Mouse (Mus musculus): ENCODE measurements around the gene Trim25.

Gene Trim25

DNA sequence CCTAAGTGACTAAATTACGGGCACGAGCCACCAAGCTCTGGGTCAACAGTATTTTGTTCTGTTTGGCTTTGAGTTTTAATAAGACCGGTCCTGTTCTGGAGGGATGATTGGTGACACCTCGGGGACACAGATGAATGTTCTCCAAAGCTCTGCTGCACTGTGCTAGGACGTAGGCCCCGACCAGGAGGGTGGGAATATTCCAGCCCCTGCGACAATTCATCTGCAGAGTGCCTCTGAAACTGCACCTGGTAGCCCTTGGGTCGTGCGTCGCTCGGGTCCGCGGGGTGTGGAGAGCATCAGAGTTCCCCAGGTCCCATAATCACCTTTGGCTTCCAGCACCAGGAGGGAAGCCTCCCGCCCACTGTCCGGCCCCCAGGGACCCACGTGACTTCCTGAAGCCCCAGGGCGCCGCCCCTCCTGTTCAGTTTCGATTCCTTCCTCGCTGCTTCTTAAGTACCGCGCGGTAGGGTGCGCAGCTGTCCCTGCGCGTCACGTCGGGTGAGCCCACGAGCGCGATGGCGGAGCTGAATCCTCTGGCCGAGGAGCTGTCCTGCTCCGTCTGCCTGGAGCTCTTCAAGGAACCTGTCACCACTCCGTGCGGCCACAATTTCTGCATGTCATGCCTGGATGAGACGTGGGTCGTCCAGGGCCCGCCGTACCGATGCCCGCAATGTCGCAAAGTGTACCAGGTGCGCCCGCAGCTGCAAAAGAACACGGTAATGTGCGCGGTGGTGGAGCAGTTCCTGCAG, at the start of gene Trim25:
Trim25 (plus strand) TSS at position 403 of the 749 bp plus-strand sequence.
- peak; percentile 96 to 98 for DNase-seq (ENCODE audit: inconsistent age in 2 of 2, low spot score in 1 of 2)

GRCm38 (mm10) chr11:88949802-88950639, 49.2 kb upstream of the Trim25 start:
- DNase-seq (ENCODE audit: inconsistent age in 2 of 2, low spot score in 1 of 2): peak in 1 of 2 experiments; percentile 62

GRCm38 (mm10) chr11:88950640-88951250, 48.4 kb upstream of the Trim25 start:
- no peak for DNase-seq (ENCODE audit: inconsistent age in 2 of 2, low spot score in 1 of 2)

GRCm38 (mm10) chr11:88951576-88951975, 47.6 kb upstream of the Trim25 start:
- DNase-seq (ENCODE audit: inconsistent age in 2 of 2, low spot score in 1 of 2): no peak

DNA sequence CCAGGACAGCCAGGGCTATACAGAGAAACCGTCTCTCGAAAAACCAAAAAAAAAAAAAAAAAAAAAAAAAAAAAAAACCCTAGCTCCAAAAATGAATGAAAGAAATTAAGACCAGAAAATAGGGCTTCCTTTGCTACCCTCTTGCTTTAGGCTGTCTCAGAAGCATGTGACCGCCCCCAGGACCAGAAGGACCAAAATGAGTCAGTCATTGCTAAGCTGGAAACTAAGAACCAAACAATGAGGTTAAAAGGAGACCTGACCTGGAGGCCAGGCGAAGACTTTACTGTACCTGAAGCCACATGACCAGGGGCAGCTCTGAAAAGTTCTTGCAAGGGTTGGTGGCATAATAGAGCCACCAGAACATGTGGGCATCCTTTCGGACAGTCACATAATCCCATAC, 47.1 kb upstream of the Trim25 start:
- no peak for DNase-seq (ENCODE audit: inconsistent age in 2 of 2, low spot score in 1 of 2)

GRCm38 (mm10) chr11:88953582-88953981, 45.6 kb upstream of the Trim25 start:
- no peak for DNase-seq (ENCODE audit: inconsistent age in 2 of 2, low spot score in 1 of 2)

- peak; percentile 53 to 84 for DNase-seq (ENCODE audit: inconsistent age in 2 of 2, low spot score in 1 of 2)
These were observed 44.4 kb upstream of the Trim25 start for GRCm38 (mm10) chr11:88954803-88955202.

DNA sequence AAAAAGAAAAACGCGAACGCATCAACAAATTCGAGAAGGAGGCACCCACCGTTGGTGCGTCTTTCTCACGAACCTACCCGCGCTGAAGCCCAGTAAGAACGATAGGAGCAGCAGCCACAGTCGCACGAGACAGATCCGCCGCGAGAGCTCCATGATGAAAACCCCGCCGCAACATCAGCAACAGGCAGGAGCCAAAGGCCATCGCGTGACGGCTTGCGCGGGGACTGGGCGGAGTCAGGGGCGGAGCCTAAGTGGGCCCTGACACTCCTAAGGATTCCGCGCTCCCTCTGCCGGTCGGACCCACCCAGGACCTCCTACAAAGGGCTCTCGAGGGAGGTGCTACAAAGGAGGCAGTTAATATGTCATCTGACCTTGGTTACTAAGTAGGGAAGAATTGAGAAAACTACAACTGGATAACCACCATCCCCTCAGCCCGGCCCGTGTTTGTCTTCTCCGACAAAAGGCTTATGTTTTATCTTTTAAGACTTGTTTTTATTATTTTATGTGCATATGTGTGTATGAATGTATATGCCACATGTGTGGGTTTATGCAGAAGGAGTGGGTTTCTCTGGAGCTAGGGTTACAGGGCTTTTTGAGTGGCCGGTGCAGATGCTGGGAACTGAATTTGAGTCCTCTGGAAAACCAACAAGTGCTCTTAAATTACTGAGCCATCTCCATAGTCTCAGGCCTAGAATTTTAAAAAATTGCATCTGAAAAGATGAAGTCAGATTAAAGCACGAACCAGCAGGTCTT, 43.8 kb upstream of the Trim25 start, which contains the start of gene Scpep1:
Scpep1 (minus strand) TSS at position 249 of the 753 bp plus-strand sequence.
- peak; percentile 99 for DNase-seq (ENCODE audit: inconsistent age in 2 of 2, low spot score in 1 of 2)

GRCm38 (mm10) chr11:88958851-88959250, 40.3 kb upstream of the Trim25 start:
- DNase-seq (ENCODE audit: inconsistent age in 2 of 2, low spot score in 1 of 2): no peak

- DNase-seq (ENCODE audit: inconsistent age in 2 of 2, low spot score in 1 of 2): no peak
These were observed 32.3 kb upstream of the Trim25 start, which contains the start of gene Elobl for GRCm38 (mm10) chr11:88966881-88967361. Gene Elobl, minus strand, starts transcription at chr11:88966931.

DNA sequence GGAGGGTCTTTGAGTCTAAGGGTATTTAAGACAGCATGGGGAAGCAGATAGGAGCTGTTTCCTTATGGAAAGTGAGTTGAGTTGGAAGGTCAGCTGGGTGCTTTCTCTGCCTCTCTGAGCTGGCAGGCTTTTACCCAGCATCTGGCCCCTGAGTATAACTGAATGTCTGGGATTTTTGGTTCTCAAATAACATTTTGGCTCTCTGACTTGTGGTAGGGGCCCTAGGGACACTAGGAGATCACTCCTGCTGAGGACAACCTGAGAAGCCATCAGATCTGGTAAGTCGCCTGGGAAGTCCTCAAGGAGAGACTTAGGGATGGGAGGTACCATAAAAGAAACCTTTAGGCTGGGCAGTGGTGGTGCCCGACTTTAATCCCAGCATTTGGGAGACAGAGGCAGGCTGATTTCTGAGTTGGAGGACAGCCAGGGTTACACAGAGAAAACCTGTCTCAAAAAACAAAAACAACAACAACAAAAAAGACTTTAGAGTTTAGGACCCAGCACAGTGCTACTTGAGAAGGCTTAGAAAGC, 28.9 kb upstream of the Trim25 start, which contains the start of gene Coil:
Coil (plus strand) TSS at position 51 of the 531 bp plus-strand sequence.
- DNase-seq (ENCODE audit: inconsistent age in 2 of 2, low spot score in 1 of 2): peak in 1 of 2 experiments; percentile 67

DNA sequence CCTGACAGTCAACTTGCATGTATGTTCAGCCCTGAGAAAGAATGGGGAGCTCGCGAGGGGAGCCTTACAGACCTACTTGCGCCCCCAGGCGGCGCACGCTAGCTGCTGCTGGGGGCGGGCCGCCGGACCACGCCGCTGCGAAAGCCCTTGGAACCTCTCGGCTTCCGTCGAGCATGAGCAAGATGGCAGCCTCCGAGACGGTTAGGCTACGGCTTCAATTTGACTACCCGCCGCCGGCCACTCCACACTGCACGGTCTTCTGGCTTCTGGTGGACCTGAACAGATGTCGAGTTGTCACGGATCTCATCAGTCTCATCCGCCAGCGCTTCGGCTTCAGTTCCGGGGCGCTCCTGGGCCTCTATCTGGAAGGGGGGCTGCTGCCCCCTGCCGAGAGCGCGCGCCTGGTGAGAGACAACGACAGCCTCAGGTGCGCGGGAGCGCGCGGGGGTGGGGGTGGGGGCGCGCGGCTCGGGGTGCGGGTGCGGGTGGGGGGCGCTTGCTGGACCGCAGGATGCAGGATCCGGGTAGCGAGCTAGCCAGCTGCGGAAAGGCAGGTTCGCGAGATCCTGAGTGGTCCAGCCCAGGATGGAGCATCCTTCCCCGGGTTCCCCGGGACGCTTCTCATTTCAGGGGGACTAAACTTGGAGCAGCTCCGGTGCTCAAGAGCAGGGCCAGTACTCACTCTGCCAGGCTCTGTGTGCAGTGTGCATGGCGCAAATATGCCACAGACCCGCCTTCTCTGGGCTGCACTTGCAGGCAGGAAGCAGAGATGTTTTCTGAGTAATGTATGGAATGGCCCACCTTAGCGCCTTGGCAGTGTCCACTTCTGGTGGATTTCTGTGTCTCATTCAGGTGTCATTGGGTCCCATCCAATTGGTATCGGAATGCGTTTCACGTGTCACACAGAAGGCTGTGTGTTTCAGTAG, 25.1 kb upstream of the Trim25 start:
- DNase-seq (ENCODE audit: inconsistent age in 2 of 2, low spot score in 1 of 2): peak; percentile 94 to 98

DNA sequence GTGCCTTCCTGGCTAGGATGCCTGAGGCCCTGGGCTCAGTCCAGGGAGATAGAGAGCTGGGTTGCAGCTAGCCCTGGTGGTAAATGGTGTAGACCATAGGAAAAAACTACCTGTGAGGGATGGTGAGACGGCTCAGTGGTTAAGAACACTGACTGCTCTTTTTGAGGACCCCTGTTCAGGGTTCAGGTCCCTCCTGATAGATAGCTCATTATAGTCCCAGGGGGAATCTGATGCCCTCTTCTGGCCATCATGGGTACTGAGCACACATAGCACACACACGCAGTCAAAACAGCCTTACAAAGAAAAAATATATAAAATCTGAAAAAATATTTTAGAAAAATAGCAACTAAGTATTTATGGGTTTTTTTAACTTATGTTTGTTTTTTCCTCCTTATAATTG, 22.9 kb upstream of the Trim25 start:
- DNase-seq (ENCODE audit: inconsistent age in 2 of 2, low spot score in 1 of 2): peak in 1 of 2 experiments; percentile 59

DNA sequence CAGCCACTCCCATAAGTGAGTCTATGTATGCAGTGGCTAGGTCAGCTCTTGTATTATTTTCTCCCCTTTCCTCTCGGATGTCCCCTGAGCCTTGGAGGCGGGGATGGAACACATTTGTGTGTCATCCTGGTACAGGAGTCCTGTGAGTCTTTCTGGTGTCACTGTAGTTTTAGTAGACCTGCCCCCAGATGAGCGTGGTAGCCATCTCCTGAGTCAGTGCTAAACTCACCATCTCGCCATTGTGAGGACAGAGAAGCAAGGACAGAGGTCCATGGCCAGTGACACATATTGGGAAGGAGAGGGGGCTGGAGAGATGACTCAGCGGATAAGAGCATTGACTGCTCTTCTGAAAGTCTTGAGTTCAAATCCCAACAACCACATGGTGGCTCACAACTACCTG, 22.0 kb upstream of the Trim25 start:
- DNase-seq (ENCODE audit: inconsistent age in 2 of 2, low spot score in 1 of 2): peak in 1 of 2 experiments; percentile 68

DNA sequence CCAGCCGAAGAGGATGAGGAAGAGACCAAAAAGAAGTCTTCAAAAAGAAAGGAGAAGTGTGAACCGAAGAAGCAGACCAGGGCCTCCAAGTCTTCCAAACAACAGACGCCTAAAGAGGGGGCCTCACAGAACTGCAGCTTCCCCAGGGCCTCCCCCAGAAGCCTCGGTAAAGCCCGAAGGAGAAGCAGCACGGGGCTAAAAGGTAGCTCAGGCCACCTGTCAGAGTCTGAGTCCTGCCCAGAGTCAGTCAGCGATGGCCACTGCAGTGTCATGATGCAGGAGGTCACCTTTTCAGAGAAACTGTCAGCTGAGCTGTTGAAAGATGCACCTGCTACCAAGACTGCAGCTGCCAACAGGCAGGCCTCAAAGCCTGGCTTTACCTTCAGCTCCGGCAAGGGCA, 17.8 kb upstream of the Trim25 start:
- DNase-seq (ENCODE audit: inconsistent age in 2 of 2, low spot score in 1 of 2): no peak

- DNase-seq (ENCODE audit: inconsistent age in 2 of 2, low spot score in 1 of 2): no peak
These were observed 12.6 kb upstream of the Trim25 start for GRCm38 (mm10) chr11:88986616-88987015.

GRCm38 (mm10) chr11:88988956-88989355, 10.2 kb upstream of the Trim25 start:
- no peak for DNase-seq (ENCODE audit: inconsistent age in 2 of 2, low spot score in 1 of 2)

DNA sequence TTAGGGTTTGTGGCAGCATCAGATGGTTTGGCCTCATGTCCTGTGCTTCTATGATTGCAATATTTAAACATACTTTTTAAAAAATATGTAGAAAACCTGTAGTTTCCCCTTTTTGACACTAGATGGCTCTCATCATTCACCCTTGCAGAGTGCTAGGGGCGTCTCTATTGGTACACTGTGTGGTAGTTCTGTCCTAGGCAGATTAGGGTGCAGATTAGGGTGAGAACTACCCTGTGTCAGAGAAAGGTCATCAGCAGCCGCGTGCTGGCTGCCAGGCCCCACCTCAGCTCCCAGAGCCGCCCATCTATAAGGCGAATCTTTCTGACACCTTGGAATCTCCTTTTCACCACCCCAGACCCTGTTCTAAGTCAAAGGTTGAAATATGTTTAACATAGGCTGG, 9.6 kb upstream of the Trim25 start:
- peak in 1 of 2 experiments; percentile 72 for DNase-seq (ENCODE audit: inconsistent age in 2 of 2, low spot score in 1 of 2)

DNA sequence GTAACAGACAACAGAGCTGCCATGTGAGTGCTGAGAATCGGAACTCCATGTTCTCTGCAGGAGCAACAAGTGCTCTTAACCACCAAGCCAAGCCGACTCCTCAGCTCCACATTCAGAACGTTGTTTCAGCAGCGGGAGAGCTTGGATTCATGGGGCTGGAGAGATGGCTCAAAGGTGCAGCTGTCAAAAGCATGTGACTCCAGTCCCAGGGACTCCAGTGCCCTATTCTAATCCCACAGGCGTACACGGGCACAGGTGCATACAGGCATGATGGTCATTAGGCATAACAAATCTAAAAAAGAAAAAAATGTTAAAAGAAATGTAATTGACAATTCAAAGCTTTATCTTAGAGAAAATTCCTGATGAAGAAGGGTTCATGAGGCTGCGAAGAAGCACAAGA, 6.0 kb upstream of the Trim25 start:
- DNase-seq (ENCODE audit: inconsistent age in 2 of 2, low spot score in 1 of 2): no peak

All from adrenal gland, adult (tissue).